Mouse (Mus musculus) hindbrain, embryonic 14.5 days (tissue): ENCODE measurements around the gene Fcrl1. TPM values are rescaled to one million over a fixed set of nuclear protein-coding genes. Genes with fewer than 3 reads are reported as not detected.
"Not testable (repeated sequence)": the region's sequence is repeated elsewhere in the genome, so short reads cannot be mapped to it uniquely, and the experiment has no call there.

Source experiments
- ATAC-seq: fragments of 200-750 bp; cut with Nextera tagmentation; 2 replicates; pipeline ENCODE4 v1.8.0; 2017; ENCODE audit warnings: moderate number of reproducible peaks, mild to moderate bottlenecking, moderate TSS enrichment, moderate library complexity; ENCODE audit not compliant: low FRiP score
- DNase-seq: peaks from one replicate; pipeline ENCODE4 v3.0.0-alpha.2; 2015; ENCODE audit warnings: low spot score
- H3K27ac ChIP-seq: fragments of 300-500 bp; sonication (generic); 2 replicates; pipeline ENCODE4 v1.5.1; 2014; ENCODE audit warnings: mild to moderate bottlenecking, moderate library complexity
- H3K27me3 ChIP-seq: fragments of 300-500 bp; sonication (generic); 2 replicates; pipeline ENCODE4 v1.6.1; 2014; ENCODE audit warnings: mild to moderate bottlenecking, low read length, mixed read lengths; ENCODE audit not compliant: control insufficient read depth, insufficient read depth
- H3K36me3 ChIP-seq: fragments of 300-500 bp; sonication (generic); replicated peaks from 2 replicates; pipeline ENCODE4 v1.6.1; 2014; ENCODE audit not compliant: control insufficient read depth, insufficient read depth
- H3K4me1 ChIP-seq: fragments of 300-500 bp; sonication (generic); replicated peaks from 2 replicates; pipeline ENCODE4 v1.6.1; 2014; ENCODE audit warnings: antibody characterized with exemption, low read length, mixed read lengths; ENCODE audit not compliant: control insufficient read depth, insufficient read depth
- H3K4me2 ChIP-seq: fragments of 300-500 bp; sonication (generic); replicated peaks from 2 replicates; pipeline ENCODE4 v1.6.1; 2014; ENCODE audit warnings: mild to moderate bottlenecking, moderate library complexity
- H3K4me3 ChIP-seq: fragments of 300-500 bp; sonication (generic); replicated peaks from 2 replicates; pipeline ENCODE4 v1.5.1; 2014; ENCODE audit warnings: mild to moderate bottlenecking, low read length
- H3K9ac ChIP-seq: fragments of 300-500 bp; sonication (generic); 2 replicates; pipeline ENCODE4 v1.6.1; 2014
- H3K9me3 ChIP-seq: fragments of 300-500 bp; sonication (generic); 2 replicates; pipeline ENCODE4 v1.6.1; 2016; ENCODE audit warnings: low read length; ENCODE audit not compliant: control insufficient read depth
- WGBS: fragments of 180-500 bp; shearing (Covaris S2); extraction: QIAGEN DNeasy Blood & Tissue Kit; methylation state at CpG from one replicate; pipeline ENCODE4 v1.1.7; 2014; 5-methylcytosine and 5-hydroxymethylcytosine counted together
- polyA plus RNA-seq: library from polyadenylated mRNA; unstranded; fragments of >200 nt; fragmentation: Nextera tagmentation; extraction: Ambion mirVana; gene quantifications from 2 replicates; pipeline ENCODE4 v1.2.1, GENCODE M21; 2014

Fcrl1 gene
- not detected in 2 replicates for polyA plus RNA-seq

DNA sequence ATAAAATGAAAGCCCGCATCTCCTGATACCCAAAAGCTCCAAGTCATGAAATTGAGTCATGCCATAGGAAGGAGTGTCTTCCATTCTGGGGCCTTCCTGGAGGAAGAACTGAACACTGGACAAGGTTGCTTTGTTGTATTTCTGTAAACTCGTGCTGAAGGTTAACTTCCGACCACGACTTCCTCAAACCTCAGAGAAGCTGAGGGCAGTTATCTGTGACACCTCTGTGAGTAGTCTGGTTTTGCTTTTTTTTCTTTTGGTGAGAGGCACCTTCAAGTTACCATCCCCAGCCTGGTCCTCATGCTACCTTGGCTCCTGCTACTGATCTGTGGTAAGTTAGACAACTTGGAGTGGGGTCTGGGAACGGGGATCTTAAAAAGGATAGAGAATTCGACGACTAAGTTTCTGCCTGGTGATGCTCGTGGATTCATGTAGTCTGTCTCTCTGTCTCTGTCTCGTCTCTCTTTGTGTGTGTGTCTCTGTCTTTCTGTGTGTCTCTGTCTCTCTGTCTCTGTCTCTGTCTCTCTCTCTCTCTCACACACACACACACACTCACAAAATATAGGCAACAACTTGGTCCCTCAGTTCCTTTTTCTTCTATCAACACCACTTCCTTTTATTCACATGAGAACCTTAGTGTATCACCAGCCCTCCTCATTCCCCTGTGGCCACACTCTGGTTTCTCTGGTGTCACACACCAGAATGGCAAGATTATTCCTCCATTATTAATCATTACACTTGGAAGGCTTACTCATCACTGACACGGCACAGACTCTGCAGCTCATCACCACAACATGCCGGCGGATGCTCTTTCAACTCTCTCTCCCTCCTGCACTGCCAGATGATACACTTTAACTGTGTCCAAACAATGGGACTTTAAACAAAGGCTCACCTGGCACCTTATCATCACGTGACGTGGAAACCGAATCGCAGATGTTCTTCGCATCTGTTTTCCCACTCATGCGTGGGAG lies at the start of gene Fcrl1:
Gene Fcrl1, plus strand, starts transcription at position 193 of the 971 bp plus-strand sequence.
- no peak for ATAC-seq
- 85% methylated on average over 18 of the region's 18 CpGs for WGBS

DNA sequence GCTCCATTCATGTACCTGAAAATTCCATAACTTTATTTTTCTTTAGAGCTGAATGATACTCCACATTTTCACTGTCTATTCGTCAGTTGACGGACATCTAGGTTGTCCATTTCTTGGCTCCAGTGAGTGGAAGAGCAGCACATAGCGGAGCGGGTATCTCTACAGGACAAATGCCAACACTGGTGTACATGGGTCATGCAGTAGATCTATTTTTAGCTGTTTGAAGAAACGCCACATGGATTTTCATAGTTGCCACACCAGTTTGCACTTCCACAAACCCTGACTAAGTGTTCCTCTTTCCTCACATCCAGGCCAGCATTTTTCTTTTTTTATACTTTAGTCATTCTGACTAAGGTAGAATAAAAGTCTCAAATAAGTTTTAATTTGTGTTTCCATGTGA lies 38.3 kb upstream of the Fcrl1 start:
- no peak overlapping the region for H3K4me3 ChIP-seq
- ATAC-seq, result no peak
- 97% methylated on average over 5 of the region's 5 CpGs for WGBS
- H3K27me3 ChIP-seq, result no peaks in the 10 kb centered on the region
- H3K4me1 ChIP-seq, result no peaks in the 10 kb centered on the region
- H3K4me2 ChIP-seq, result no peak overlapping the region
- DNase-seq, result no peak
- no peaks in the 10 kb centered on the region for H3K9me3 ChIP-seq
- no peaks in the 10 kb centered on the region for H3K36me3 ChIP-seq
- no peak overlapping the region for H3K27ac ChIP-seq
- H3K9ac ChIP-seq, result no peak overlapping the region

More for the DNA sequence above, at the start of gene Fcrl1:
- Histone ChIP-seq H3K4me2 (no peak within 1 kb of the TSS), H3K36me3 (no peaks in the 10 kb centered on the region), H3K9me3 (no peaks in the 10 kb centered on the region), H3K4me1 (no peaks in the 10 kb centered on the region), H3K27ac (no peak within 1 kb of the TSS), H3K9ac (no peak within 1 kb of the TSS), H3K27me3 (no peaks in the 10 kb centered on the region), H3K4me3 (no peak within 1 kb of the TSS)
- DNase-seq, result no peak

DNA sequence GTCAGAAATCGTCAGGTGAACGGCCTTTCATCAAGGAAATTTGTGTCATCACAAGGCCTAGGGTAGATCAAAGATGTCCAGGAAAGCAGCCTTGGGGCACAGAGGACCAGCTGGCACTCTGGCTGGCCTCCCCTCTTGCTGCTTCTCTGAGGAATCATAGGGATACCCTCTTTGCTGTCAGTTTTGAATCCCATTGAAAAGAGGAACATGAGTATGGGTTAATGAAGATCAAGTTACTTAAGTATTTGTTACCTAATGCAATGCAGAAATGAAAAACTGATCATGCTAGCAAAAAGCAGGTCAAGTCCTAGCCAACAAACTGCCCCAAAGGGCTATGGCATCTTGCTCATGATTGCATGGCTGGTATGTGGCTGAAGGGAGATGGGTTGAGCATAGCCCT lies 25.2 kb upstream of the Fcrl1 start:
- H3K4me2 ChIP-seq, DNase-seq, H3K9me3 ChIP-seq, H3K9ac ChIP-seq, H3K4me3 ChIP-seq, ATAC-seq, H3K27me3 ChIP-seq, H3K4me1 ChIP-seq, H3K27ac ChIP-seq, H3K36me3 ChIP-seq: not testable (repeated sequence)
- 85% methylated on average over 2 of the region's 2 CpGs for WGBS

DNA sequence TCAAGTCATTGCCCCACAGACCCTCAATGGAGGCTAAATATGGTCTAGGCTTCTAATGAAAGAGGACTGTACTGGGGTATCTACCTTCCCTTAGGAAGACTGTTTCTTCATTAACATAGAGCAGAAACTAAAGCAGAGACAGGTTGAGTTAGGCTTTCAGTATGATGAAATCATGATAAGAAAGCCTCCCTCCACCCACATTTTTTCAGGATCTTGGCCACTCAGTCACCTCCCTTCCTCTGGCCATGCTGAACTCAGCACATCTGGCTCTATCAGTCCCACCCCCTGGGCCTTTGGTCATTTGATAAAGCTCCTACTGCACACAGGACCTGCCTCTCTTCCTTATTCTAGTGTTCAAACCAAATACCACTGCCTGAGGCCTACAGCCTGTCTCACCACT lies 18.6 kb upstream of the Fcrl1 start, which contains the start of gene Cd5l:
Gene Cd5l, plus strand, starts transcription at position 301 of the 400 bp plus-strand sequence.
- H3K4me1 ChIP-seq, result no peaks in the 10 kb centered on the region
- DNase-seq (no peak), ATAC-seq (no peak)

DNA sequence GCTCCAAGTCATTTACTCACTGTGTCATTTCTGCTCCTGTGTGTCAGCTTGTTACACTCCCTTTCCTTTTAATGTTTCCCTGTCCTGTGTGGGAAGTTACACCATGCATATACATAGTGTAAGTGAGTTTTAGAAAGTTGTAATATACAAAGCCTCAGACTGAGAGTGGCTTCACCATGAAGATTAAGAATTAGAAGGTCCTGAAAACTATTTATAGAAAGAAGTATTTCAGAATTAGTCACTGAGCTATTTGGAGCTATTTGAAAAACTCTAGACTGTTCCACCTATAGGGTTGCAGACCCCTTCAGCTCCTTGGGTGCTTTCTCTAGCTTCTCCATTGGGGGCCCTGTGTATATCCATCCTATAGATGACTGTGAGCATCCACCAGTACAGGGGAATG lies 17.0 kb upstream of the Fcrl1 start:
- Histone ChIP-seq H3K4me3 (no peak overlapping the region), H3K27ac (no peak overlapping the region), H3K27me3 (no peaks in the 10 kb centered on the region), H3K4me2 (no peak overlapping the region), H3K9ac (no peak overlapping the region), H3K4me1 (no peaks in the 10 kb centered on the region), H3K36me3 (no peaks in the 10 kb centered on the region), H3K9me3 (no peaks in the 10 kb centered on the region)
- DNase-seq, result no peak
- ATAC-seq, result no peak

More for the DNA sequence above, 18.6 kb upstream of the Fcrl1 start, which contains the start of gene Cd5l:
- Histone ChIP-seq H3K27ac (no peak within 1 kb of the TSS), H3K4me3 (no peak within 1 kb of the TSS), H3K27me3 (no peaks in the 10 kb centered on the region), H3K9ac (no peak within 1 kb of the TSS), H3K9me3 (no peaks in the 10 kb centered on the region), H3K36me3 (no peaks in the 10 kb centered on the region), H3K4me2 (no peak within 1 kb of the TSS)

DNA sequence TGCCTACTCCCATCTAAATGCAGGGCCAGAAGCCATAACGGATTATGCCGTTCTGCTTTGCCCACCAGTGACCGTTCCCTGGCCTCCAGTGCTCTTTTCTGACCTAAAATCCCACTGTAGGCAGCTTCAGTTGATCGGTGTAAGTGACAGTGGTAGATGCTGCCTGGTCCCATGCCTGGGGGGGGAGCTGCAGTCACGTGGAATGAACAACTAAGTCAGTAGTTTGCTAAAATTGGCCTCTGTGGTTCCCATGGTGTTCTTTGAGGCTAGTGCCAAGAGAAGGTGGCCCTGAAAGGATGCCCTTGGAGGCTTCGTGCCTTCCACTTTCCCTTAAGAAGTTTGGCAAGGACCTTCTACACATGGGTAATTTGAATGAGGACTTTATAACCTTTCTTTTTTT lies 15.7 kb upstream of the Fcrl1 start:
- no peak for ATAC-seq
- Histone ChIP-seq H3K36me3 (no peaks in the 10 kb centered on the region), H3K27me3 (no peaks in the 10 kb centered on the region), H3K4me3 (no peak overlapping the region), H3K27ac (no peak overlapping the region), H3K4me1 (no peaks in the 10 kb centered on the region), H3K9me3 (no peaks in the 10 kb centered on the region), H3K9ac (no peak overlapping the region), H3K4me2 (no peak overlapping the region)
- 88% methylated on average over 6 of the region's 6 CpGs for WGBS
- DNase-seq, result no peak

DNA sequence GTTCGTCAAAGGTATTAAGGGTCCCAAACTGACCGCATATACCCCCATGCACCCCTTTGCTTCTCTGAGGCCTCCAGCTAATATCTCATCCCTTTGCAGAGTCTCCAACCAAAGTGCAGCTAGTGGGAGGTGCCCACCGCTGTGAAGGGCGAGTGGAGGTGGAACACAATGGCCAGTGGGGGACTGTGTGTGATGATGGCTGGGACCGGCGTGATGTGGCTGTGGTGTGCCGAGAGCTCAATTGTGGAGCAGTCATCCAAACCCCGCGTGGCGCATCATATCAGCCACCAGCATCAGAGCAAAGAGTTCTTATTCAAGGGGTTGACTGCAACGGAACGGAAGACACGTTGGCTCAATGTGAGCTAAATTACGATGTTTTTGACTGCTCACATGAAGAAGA lies 10.5 kb upstream of the Fcrl1 start:
- H3K9me3 ChIP-seq, result no peaks in the 10 kb centered on the region
- no peak overlapping the region for H3K9ac ChIP-seq
- H3K4me3 ChIP-seq, result no peak overlapping the region
- no peak for ATAC-seq
- H3K27me3 ChIP-seq, result no peaks in the 10 kb centered on the region
- H3K4me1 ChIP-seq, result no peaks in the 10 kb centered on the region
- H3K36me3 ChIP-seq, result no peaks in the 10 kb centered on the region
- no peak for DNase-seq
- H3K27ac ChIP-seq, result no peak overlapping the region
- no peak overlapping the region for H3K4me2 ChIP-seq
- 93% methylated on average over 14 of the region's 14 CpGs for WGBS

DNA sequence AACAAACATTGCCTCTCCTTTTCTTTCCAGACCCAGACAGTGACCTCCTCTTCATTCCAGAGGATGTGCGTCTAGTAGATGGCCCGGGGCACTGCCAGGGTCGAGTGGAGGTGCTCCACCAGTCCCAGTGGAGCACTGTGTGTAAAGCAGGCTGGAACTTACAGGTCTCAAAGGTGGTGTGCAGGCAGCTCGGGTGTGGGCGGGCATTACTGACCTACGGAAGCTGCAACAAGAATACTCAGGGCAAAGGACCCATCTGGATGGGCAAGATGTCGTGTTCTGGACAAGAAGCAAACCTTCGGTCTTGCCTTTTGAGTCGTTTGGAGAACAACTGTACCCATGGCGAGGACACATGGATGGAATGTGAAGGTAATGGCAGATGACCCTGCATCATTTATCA lies 8.7 kb upstream of the Fcrl1 start:
- Histone ChIP-seq H3K9me3 (no peaks in the 10 kb centered on the region), H3K9ac (no peak overlapping the region), H3K4me3 (no peak overlapping the region), H3K4me2 (no peak overlapping the region), H3K27me3 (no peaks in the 10 kb centered on the region), H3K4me1 (no peaks in the 10 kb centered on the region), H3K36me3 (no peaks in the 10 kb centered on the region), H3K27ac (no peak overlapping the region)
- ATAC-seq, result no peak
- 82% methylated on average over 10 of the region's 10 CpGs for WGBS
- no peak for DNase-seq

DNA sequence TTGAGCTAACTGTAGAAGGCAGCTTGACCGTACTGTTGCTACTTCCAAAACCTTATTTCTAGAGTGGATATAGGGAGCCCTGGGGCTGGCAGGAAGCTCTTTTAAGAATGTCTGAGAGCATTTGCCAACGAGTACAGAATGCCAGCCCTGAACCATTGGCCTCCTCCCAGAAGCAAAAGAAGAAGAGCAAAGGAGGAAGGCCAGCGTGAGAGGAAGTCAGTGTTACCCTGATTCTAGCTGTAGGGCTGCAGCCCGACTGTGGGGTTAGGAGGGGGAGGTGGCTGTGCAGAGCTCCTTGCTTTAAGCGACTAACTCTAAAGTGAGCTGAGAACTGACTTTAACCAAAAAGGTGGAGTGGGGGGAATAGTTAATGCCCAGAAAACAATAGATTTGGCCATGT lies 7.0 kb upstream of the Fcrl1 start:
- 80% methylated on average over 5 of the region's 5 CpGs for WGBS
- H3K4me2 ChIP-seq, result no peak overlapping the region
- DNase-seq, result no peak

More for the DNA sequence above, 7.0 kb upstream of the Fcrl1 start:
- no peaks in the 10 kb centered on the region for H3K27me3 ChIP-seq
- no peaks in the 10 kb centered on the region for H3K36me3 ChIP-seq
- H3K4me3 ChIP-seq, result no peak overlapping the region
- no peaks in the 10 kb centered on the region for H3K9me3 ChIP-seq
- H3K4me1 ChIP-seq, result no peaks in the 10 kb centered on the region
- no peak overlapping the region for H3K9ac ChIP-seq
- ATAC-seq, result no peak
- no peak overlapping the region for H3K27ac ChIP-seq
